22 mouse cellular contexts compared by ENCODE assay signal in the genomic region with DNA sequence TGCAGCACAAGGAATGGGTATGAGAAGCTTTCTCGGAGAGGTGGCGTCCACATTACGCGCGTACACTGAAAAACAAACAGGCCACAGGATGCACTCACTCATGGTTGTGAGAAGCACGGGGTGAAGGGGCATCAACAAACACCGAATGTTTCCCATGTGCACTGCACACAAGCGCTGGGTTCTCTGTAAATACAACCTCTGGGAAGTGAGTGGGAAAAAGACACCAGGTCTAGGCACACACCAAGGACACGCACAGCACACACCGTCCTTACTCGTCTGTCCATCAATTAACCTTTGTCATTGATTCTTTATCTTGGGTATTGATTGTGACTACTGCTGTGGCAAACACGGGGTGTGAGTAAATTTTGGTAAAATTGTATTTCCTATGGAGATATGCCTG. TPM values are rescaled to one million over a fixed set of nuclear protein-coding genes. Genes with fewer than 3 reads are reported as not detected.
DNase-seq lines count a peak whose midpoint lies in the region; ATAC-seq and TF ChIP-seq lines count a peak whose summit lies in the region.
"Had no signal": no experiment of that assay in that cellular context is flagged by ENCODE, and none has a peak within 500 bp of the region (broad histone marks: within the 10 kb centered on the region; RNA-seq: fewer than 3 reads in every experiment).

No protein-coding gene starts in this region.

- no peaks in the 10 kb centered on the region for H3K9me3 ChIP-seq in liver, embryonic 11.5 days (ENCODE audit: control insufficient read depth, low read length)
- no peaks in the 10 kb centered on the region for H3K9me3 ChIP-seq in liver, embryonic 15.5 days (replicated peaks)
- no peaks in the 10 kb centered on the region for H3K9me3 ChIP-seq in liver, embryonic 16.5 days (replicated peaks; ENCODE audit: control insufficient read depth, low read length)
- no peaks in the 10 kb centered on the region for H3K9me3 ChIP-seq in liver, embryonic 12.5 days (replicated peaks)
- no peaks in the 10 kb centered on the region for H3K9me3 ChIP-seq in liver, postnatal 0 days (ENCODE audit: low read length)
- no peaks in the 10 kb centered on the region for H3K9me3 ChIP-seq in midbrain, embryonic 16.5 days (replicated peaks; ENCODE audit: control insufficient read depth, low read length, poor library complexity, severe bottlenecking)
- H3K9me3 ChIP-seq: G1E had no signal

- 0 out of 2 replicates have a peak, but pooled peaks cover 6% of the 10 kb centered on the region for H3K4me1 ChIP-seq in liver, adult 2 months (ENCODE audit: control insufficient read depth, insufficient read depth, low read length)
- no peaks in the 10 kb centered on the region; the same call in 1 of the 2 replicates for H3K4me1 ChIP-seq in liver, embryonic 11.5 days (replicated peaks; ENCODE audit: control insufficient read depth, insufficient read depth, low read length)
- no peaks in the 10 kb centered on the region for H3K4me1 ChIP-seq in liver, embryonic 15.5 days (replicated peaks)
- H3K4me1 ChIP-seq in liver, embryonic 16.5 days (ENCODE audit: control insufficient read depth, low read depth, low read length) = no peaks in the 10 kb centered on the region
- 0 out of 2 replicates have a peak, but pooled peaks cover 4% of the 10 kb centered on the region for H3K4me1 ChIP-seq in liver, embryonic 12.5 days
- peaks cover 8% of the 10 kb centered on the region for H3K4me1 ChIP-seq in liver, postnatal 0 days (ENCODE audit: insufficient read depth)
- H3K4me1 ChIP-seq in midbrain, embryonic 16.5 days (ENCODE audit: control insufficient read depth, insufficient read depth, low read length) = no peaks in the 10 kb centered on the region

- WGBS in liver, adult 2 months = 55% methylated on average over 12 of the region's 12 CpGs
- WGBS in liver, embryonic 11.5 days = 85% methylated on average over 12 of the region's 12 CpGs
- 84% methylated on average over 12 of the region's 12 CpGs for WGBS in liver, embryonic 15.5 days (ENCODE audit: insufficient replicate concordance)
- WGBS in liver, embryonic 16.5 days (ENCODE audit: insufficient replicate concordance) = 80% methylated on average over 12 of the region's 12 CpGs
- 83% methylated on average over 12 of the region's 12 CpGs for WGBS in liver, embryonic 12.5 days (ENCODE audit: insufficient replicate concordance)
- WGBS in liver, postnatal 0 days (ENCODE audit: insufficient replicate concordance) = 68% methylated on average over 12 of the region's 12 CpGs
- WGBS in midbrain, embryonic 16.5 days = 94% methylated on average over 12 of the region's 12 CpGs

- TF ChIP-seq POLR2A in liver, adult 2 months (IDR thresholded peaks at IDR 0.05; ENCODE audit: extremely low read depth, insufficient read depth, low read length) = no peak

- no peak overlapping the region for H3K9ac ChIP-seq in liver, adult 2 months (ENCODE audit: low read depth, low read length)
- no peak overlapping the region for H3K9ac ChIP-seq in liver, embryonic 11.5 days (ENCODE audit: low read depth, low read length)
- H3K9ac ChIP-seq in liver, embryonic 15.5 days = no peak overlapping the region
- H3K9ac ChIP-seq in liver, embryonic 16.5 days (ENCODE audit: low read depth, low read length) = no peak overlapping the region
- H3K9ac ChIP-seq in liver, embryonic 12.5 days = no peak overlapping the region
- H3K9ac ChIP-seq in liver, postnatal 0 days (replicated peaks) = no peak overlapping the region
- H3K9ac ChIP-seq in midbrain, embryonic 16.5 days (ENCODE audit: low read depth, low read length) = no peak overlapping the region

- no peak overlapping the region for H3K4me3 ChIP-seq in liver, adult 2 months (ENCODE audit: insufficient read depth, low read depth, low read length)
- H3K4me3 ChIP-seq in liver, embryonic 11.5 days (ENCODE audit: low read depth, low read length) = no peak overlapping the region
- no peak overlapping the region for H3K4me3 ChIP-seq in liver, embryonic 15.5 days (replicated peaks)
- H3K4me3 ChIP-seq in liver, embryonic 16.5 days (ENCODE audit: low read depth, low read length) = no peak overlapping the region
- H3K4me3 ChIP-seq in liver, embryonic 12.5 days = no peak overlapping the region
- no peak overlapping the region for H3K4me3 ChIP-seq in liver, postnatal 0 days (ENCODE audit: low read depth, low read length)
- H3K4me3 ChIP-seq in midbrain, embryonic 16.5 days (ENCODE audit: low read depth, low read length) = no peak overlapping the region

- ATAC-seq in liver, embryonic 11.5 days (replicated peaks; ENCODE audit: low FRiP score) = no peak
- peak; percentile 28; the same call in 1 of the 2 replicates for ATAC-seq in liver, embryonic 15.5 days (ENCODE audit: insufficient read depth)
- ATAC-seq in liver, embryonic 16.5 days (ENCODE audit: low read depth) = peak; percentile 81
- no peak for ATAC-seq in liver, embryonic 12.5 days
- peak; percentile 56 for ATAC-seq in liver, postnatal 0 days
- ATAC-seq in midbrain, embryonic 16.5 days = no peak
- ATAC-seq: activated CD4-positive, CD25-positive, alpha-beta regulatory T cell, adult 4 months; CD4-positive, CD25-positive, alpha-beta regulatory T cell, adult 4 months; Patski had no signal

- H3K27me3 ChIP-seq in liver, adult 2 months (ENCODE audit: control insufficient read depth, insufficient read depth, low read length) = no peaks in the 10 kb centered on the region
- H3K27me3 ChIP-seq in liver, embryonic 11.5 days (replicated peaks; ENCODE audit: control insufficient read depth, insufficient read depth, low read length) = no peaks in the 10 kb centered on the region
- H3K27me3 ChIP-seq in liver, embryonic 15.5 days = no peaks in the 10 kb centered on the region
- no peaks in the 10 kb centered on the region for H3K27me3 ChIP-seq in liver, embryonic 16.5 days (ENCODE audit: control insufficient read depth, insufficient read depth, low read depth, low read length)
- no peaks in the 10 kb centered on the region for H3K27me3 ChIP-seq in liver, embryonic 12.5 days (replicated peaks)
- no peaks in the 10 kb centered on the region for H3K27me3 ChIP-seq in liver, postnatal 0 days (ENCODE audit: insufficient read depth, low read length)
- no peaks in the 10 kb centered on the region for H3K27me3 ChIP-seq in midbrain, embryonic 16.5 days (ENCODE audit: control insufficient read depth, insufficient read depth, low read depth, low read length)
- H3K27me3 ChIP-seq: CH12.LX, Patski had no signal

- no peak overlapping the region for H3K4me2 ChIP-seq in liver, embryonic 11.5 days
- H3K4me2 ChIP-seq in liver, embryonic 15.5 days = no peak overlapping the region
- H3K4me2 ChIP-seq in liver, embryonic 16.5 days (ENCODE audit: low read depth, low read length) = no peak overlapping the region
- no peak overlapping the region for H3K4me2 ChIP-seq in liver, embryonic 12.5 days
- no peak overlapping the region for H3K4me2 ChIP-seq in liver, postnatal 0 days (ENCODE audit: low read depth, low read length)
- no peak overlapping the region for H3K4me2 ChIP-seq in midbrain, embryonic 16.5 days (ENCODE audit: low read length)

- no peak for TF ChIP-seq EP300 in liver, postnatal 0 days (IDR thresholded peaks at IDR 0.05; ENCODE audit: low read depth)

- TF ChIP-seq CTCF in liver, adult 2 months (IDR thresholded peaks at IDR 0.05; ENCODE audit: low read depth, low read length) = no peak
- no peak for TF ChIP-seq CTCF in liver, postnatal 0 days (IDR thresholded peaks at IDR 0.05; ENCODE audit: low read depth)

- peaks cover 26% of the 10 kb centered on the region for H3K36me3 ChIP-seq in liver, adult 2 months (ENCODE audit: control insufficient read depth, insufficient read depth, low read length)
- H3K36me3 ChIP-seq in liver, embryonic 11.5 days (ENCODE audit: control insufficient read depth, insufficient read depth, low read length) = peaks cover 3% of the 10 kb centered on the region; the same call in 1 of the 2 replicates
- peaks cover 55% of the 10 kb centered on the region for H3K36me3 ChIP-seq in liver, embryonic 15.5 days (replicated peaks)
- H3K36me3 ChIP-seq in liver, embryonic 16.5 days (ENCODE audit: control insufficient read depth, insufficient read depth) = peaks cover 5% of the 10 kb centered on the region; the same call in 1 of the 2 replicates
- peaks cover 78% of the 10 kb centered on the region for H3K36me3 ChIP-seq in liver, embryonic 12.5 days
- H3K36me3 ChIP-seq in liver, postnatal 0 days (replicated peaks; ENCODE audit: insufficient read depth, low read length) = peaks cover 16% of the 10 kb centered on the region; the same call in 1 of the 2 replicates
- H3K36me3 ChIP-seq in midbrain, embryonic 16.5 days (ENCODE audit: control insufficient read depth, insufficient read depth, low read length) = no peaks in the 10 kb centered on the region

- H3K27ac ChIP-seq in liver, adult 2 months (replicated peaks; ENCODE audit: insufficient read depth, low read depth, low read length) = no peak overlapping the region
- H3K27ac ChIP-seq in liver, embryonic 11.5 days (ENCODE audit: low read depth, low read length) = no peak overlapping the region
- no peak overlapping the region for H3K27ac ChIP-seq in liver, embryonic 15.5 days (replicated peaks)
- H3K27ac ChIP-seq in liver, embryonic 16.5 days (ENCODE audit: low read length) = no peak overlapping the region
- H3K27ac ChIP-seq in liver, embryonic 12.5 days = no peak overlapping the region
- 0 out of 2 replicates have a peak overlapping the region, but pooled peaks have one; percentile 22 for H3K27ac ChIP-seq in liver, postnatal 0 days (ENCODE audit: low read depth)
- no peak overlapping the region for H3K27ac ChIP-seq in midbrain, embryonic 16.5 days (ENCODE audit: low read length)

- DNase-seq in liver, adult 2 months (ENCODE audit: extremely low read depth, low read depth, low spot score) = peak; percentile 25
- DNase-seq in liver, embryonic 11.5 days (ENCODE audit: low spot score) = no peak
- DNase-seq in liver = no peak
- DNase-seq in liver, postnatal 0 days = no peak
- DNase-seq: adrenal gland, adult 2 months; adrenal gland, adult 8-10 months; adrenal gland, postnatal 10 days; adrenal gland, postnatal 14 days; adrenal gland, postnatal 25 days; adrenal gland, postnatal 36 days; B cell, adult 2 months; cerebellum, adult 11 months; cerebellum, adult 11-12 months had no signal

- H3K79me2 ChIP-seq in liver, adult 2 months (ENCODE audit: control insufficient read depth, insufficient read depth, low read length) = no peaks in the 10 kb centered on the region; the same call in 1 of the 2 replicates

RNA-seq across cellular contexts. Expression of a gene that starts 49.1 kb away (rescaled TPM):
- 29.0 TPM in 2 replicates for total RNA-seq in liver, adult 2 months (2014; rRNA removed)
- 10.1 and 10.7 TPM in 2 replicates for polyA plus RNA-seq in liver, adult 2 months (2012; rRNA removed)
- 23.5 and 26.0 TPM in 2 replicates for polyA plus RNA-seq in liver, embryonic 11.5 days (2014; fragmentation: Nextera tagmentation; extraction: Ambion mirVana)
- polyA plus RNA-seq in liver, embryonic 15.5 days (2015; fragmentation: Nextera tagmentation; extraction: Ambion mirVana) = 12.3 and 13.4 TPM in 2 replicates
- polyA plus RNA-seq in liver, embryonic 16.5 days (2015; fragmentation: Nextera tagmentation; extraction: Ambion mirVana) = 7.1 and 7.3 TPM in 2 replicates
- polyA plus RNA-seq in liver, embryonic 12.5 days (2016; fragmentation: Nextera tagmentation; extraction: Ambion mirVana) = 27.4 and 30.8 TPM in 2 replicates
- polyA plus RNA-seq in liver, postnatal 0 days (2015; fragmentation: Nextera tagmentation; extraction: Ambion mirVana) = 7.5 and 8.9 TPM in 2 replicates
- 6.4 and 7.6 TPM in 2 replicates for polyA plus RNA-seq in midbrain, embryonic 16.5 days (2015; fragmentation: Nextera tagmentation; extraction: Ambion mirVana)

Comparison
In these comparisons a context has a peak if more than half of its experiments do, and no peak if none do; other contexts are left out.
1. ATAC-seq: peak in liver, embryonic 15.5 days (single experiment), liver, embryonic 16.5 days (single experiment) and liver, postnatal 0 days (single experiment); none in liver, embryonic 11.5 days (single experiment), liver, embryonic 12.5 days (single experiment) and midbrain, embryonic 16.5 days (single experiment).